Mouse (Mus musculus) ES-E14 (cell line): Measurements from ENCODE around the gene Dynlt1a. TPM values are rescaled to one million over a fixed set of nuclear protein-coding genes. Genes with fewer than 3 reads are reported as not detected.

Experiments
- total RNA-seq: library from RNA; depleted of rRNA; stranded (reverse); fragments of 300-350 nt; gene quantifications from 2 replicates; pipeline ENCODE4 v1.2.3, GENCODE M21; 2012; rRNA removed

The Dynlt1a gene
- total RNA-seq, 1 experiment: 10.1 TPM

Other genes with a start within 250 kb of the Dynlt1a start
- gene Serac1, start 237.8 kb downstream of the Dynlt1a start, total RNA-seq: 8.9 and 12.8 TPM in 2 replicates
- gene Gtf2h5, start 237.7 kb downstream of the Dynlt1a start, total RNA-seq: 73.4 and 85.1 TPM in 2 replicates
- gene Tulp4, start 211.1 kb downstream of the Dynlt1a start, total RNA-seq: 36.5 and 59.5 TPM in 2 replicates
- 27.0 and 33.5 TPM in 2 replicates for gene Tmem181a, start 60.6 kb downstream of the Dynlt1a start, total RNA-seq
- gene Dynlt1b, start 112.6 kb upstream of the Dynlt1a start, total RNA-seq: 557 and 575 TPM in 2 replicates